Mouse (Mus musculus) midbrain, postnatal 0 days (tissue): ENCODE measurements around the gene Tead3. TPM values are rescaled to one million over a fixed set of nuclear protein-coding genes. Genes with fewer than 3 reads are reported as not detected.

Experiments
- ATAC-seq: fragments of 200-750 bp; cut with Nextera tagmentation; 2 replicates; pipeline ENCODE4 v1.8.0; 2017; ENCODE audit warnings: moderate number of reproducible peaks, mild to moderate bottlenecking, moderate TSS enrichment, moderate library complexity; ENCODE audit not compliant: low FRiP score
- DNase-seq: peaks from one replicate; pipeline ENCODE4 v3.0.0-alpha.2; 2015; ENCODE audit warnings: low spot score
- H3K27ac ChIP-seq: fragments of 300-500 bp; sonication (generic); 2 replicates; pipeline ENCODE4 v1.5.1; 2014; ENCODE audit warnings: low read depth, mild to moderate bottlenecking, low read length, mixed read lengths
- H3K27me3 ChIP-seq: fragments of 300-500 bp; sonication (generic); 2 replicates; pipeline ENCODE4 v1.6.1; 2014; ENCODE audit warnings: low read length, control low read depth, mixed read lengths; ENCODE audit not compliant: insufficient read depth
- H3K36me3 ChIP-seq: fragments of 300-500 bp; sonication (generic); 2 replicates; pipeline ENCODE4 v1.6.1; 2014; ENCODE audit warnings: low read length, control low read depth, mixed read lengths; ENCODE audit not compliant: insufficient read depth
- H3K4me1 ChIP-seq: fragments of 300-500 bp; sonication (generic); 2 replicates; pipeline ENCODE4 v1.6.1; 2014; ENCODE audit warnings: mild to moderate bottlenecking, control low read depth, antibody characterized with exemption, low read length, mixed read lengths; ENCODE audit not compliant: insufficient read depth
- H3K4me2 ChIP-seq: fragments of 300-500 bp; sonication (generic); 2 replicates; pipeline ENCODE4 v1.6.1; 2014; ENCODE audit warnings: low read depth, mild to moderate bottlenecking, low read length, mixed read lengths; ENCODE audit not compliant: poor library complexity, severe bottlenecking
- H3K4me3 ChIP-seq: fragments of 300-500 bp; sonication (generic); 2 replicates; pipeline ENCODE4 v1.5.1; 2014; ENCODE audit warnings: low read depth, mild to moderate bottlenecking, low read length, moderate library complexity
- H3K9ac ChIP-seq: fragments of 300-500 bp; sonication (generic); replicated peaks from 2 replicates; pipeline ENCODE4 v1.6.1; 2014; ENCODE audit warnings: mild to moderate bottlenecking, low read length, moderate library complexity, mixed read lengths; ENCODE audit not compliant: poor library complexity, severe bottlenecking
- H3K9me3 ChIP-seq: fragments of 300-500 bp; sonication (generic); 2 replicates; pipeline ENCODE4 v1.6.1; 2016; ENCODE audit warnings: low read length, control low read depth
- CTCF ChIP-seq: IDR thresholded peaks from 2 replicates; pipeline ENCODE4 v1.5.1; 2016; ENCODE audit warnings: antibody characterized with exemption, mild to moderate bottlenecking
- WGBS: fragments of 180-500 bp; shearing (Covaris S2); extraction: QIAGEN DNeasy Blood & Tissue Kit; methylation state at CpG from one replicate; pipeline ENCODE4 v1.1.7; 2014; 5-methylcytosine and 5-hydroxymethylcytosine counted together
- polyA plus RNA-seq: library from polyadenylated mRNA; unstranded; fragments of >200 nt; fragmentation: Nextera tagmentation; extraction: Ambion mirVana; gene quantifications from 2 replicates; pipeline ENCODE4 v1.2.1, GENCODE M21; 2015
- total RNA-seq: library from RNA; depleted of rRNA; stranded (reverse); fragments of >200 nt; gene quantifications from 2 replicates; pipeline ENCODE4 v1.2.3, GENCODE M21; 2014; rRNA removed

Tead3 gene
- total and polyA plus RNA-seq, 2 experiments from 2014 or later, result 1.2 to 5.4 TPM

GRCm38 (mm10) chr17:28283199-28283598 is 67.4 kb downstream of the Tead3 start:
- no peak overlapping the region for H3K27ac ChIP-seq
- TF ChIP-seq CTCF, result no peak
- no peak for ATAC-seq
- no peak overlapping the region for H3K9ac ChIP-seq
- no peaks in the 10 kb centered on the region for H3K9me3 ChIP-seq
- no peak overlapping the region for H3K4me2 ChIP-seq
- no peaks in the 10 kb centered on the region for H3K36me3 ChIP-seq
- no peaks in the 10 kb centered on the region for H3K27me3 ChIP-seq
- 90% methylated on average over 10 of the region's 10 CpGs for WGBS
- DNase-seq, result no peak
- H3K4me3 ChIP-seq, result no peak overlapping the region
- H3K4me1 ChIP-seq, result no peaks in the 10 kb centered on the region

GRCm38 (mm10) chr17:28281866-28282441 is 68.7 kb downstream of the Tead3 start:
- no peak overlapping the region for H3K9ac ChIP-seq
- ATAC-seq, result no peak
- no peaks in the 10 kb centered on the region for H3K36me3 ChIP-seq
- H3K4me3 ChIP-seq, result no peak overlapping the region
- no peaks in the 10 kb centered on the region for H3K4me1 ChIP-seq
- no peak overlapping the region for H3K27ac ChIP-seq
- H3K27me3 ChIP-seq, result no peaks in the 10 kb centered on the region
- no peak for DNase-seq
- no peak for TF ChIP-seq CTCF
- WGBS, result 93% methylated on average over 7 of the region's 7 CpGs
- no peaks in the 10 kb centered on the region for H3K9me3 ChIP-seq
- H3K4me2 ChIP-seq, result no peak overlapping the region

Other genes starting within 250 kb of the Tead3 start
- 19.9 and 24.7 TPM in 2 replicates for gene Scube3, start 208.7 kb downstream of the Tead3 start, total RNA-seq
- gene Scube3, start 208.7 kb downstream of the Tead3 start, polyA plus RNA-seq, result 3.1 and 3.9 TPM in 2 replicates
- 65.4 and 81.7 TPM in 2 replicates for gene Zfp523, start 173.7 kb downstream of the Tead3 start, total RNA-seq
- gene Zfp523, start 173.7 kb downstream of the Tead3 start, polyA plus RNA-seq, result 38.7 and 40.0 TPM in 2 replicates
- 6.7 and 8.5 TPM in 2 replicates for gene Def6, start 143.0 kb downstream of the Tead3 start, total RNA-seq
- gene Def6, start 143.0 kb downstream of the Tead3 start, polyA plus RNA-seq, result 7.4 and 8.3 TPM in 2 replicates
- gene Ppard, start 118.1 kb downstream of the Tead3 start, total RNA-seq, result 7.7 and 10.1 TPM in 2 replicates
- 1.2 and 1.5 TPM in 2 replicates for gene Ppard, start 118.1 kb downstream of the Tead3 start, polyA plus RNA-seq
- gene Fance, start 37.3 kb downstream of the Tead3 start, total RNA-seq, result 33.4 and 33.6 TPM in 2 replicates
- 26.1 and 28.6 TPM in 2 replicates for gene Fance, start 37.3 kb downstream of the Tead3 start, polyA plus RNA-seq
- gene Rpl10a, start 22.3 kb downstream of the Tead3 start, total RNA-seq, result 810 and 1,016 TPM in 2 replicates
- 347 and 365 TPM in 2 replicates for gene Rpl10a, start 22.3 kb downstream of the Tead3 start, polyA plus RNA-seq
- gene Tulp1, start 14.4 kb upstream of the Tead3 start, total RNA-seq, result 0.80 and 1.0 TPM in 2 replicates
- gene Tulp1, start 14.4 kb upstream of the Tead3 start, polyA plus RNA-seq, result 1.1 TPM in 2 replicates
- gene Fkbp5, start 166.7 kb upstream of the Tead3 start, total RNA-seq, result 29.9 and 31.9 TPM in 2 replicates
- gene Fkbp5, start 166.7 kb upstream of the Tead3 start, polyA plus RNA-seq, result 19.9 and 22.5 TPM in 2 replicates
- not detected in 2 replicates for gene Armc12, start 180.0 kb upstream of the Tead3 start, total RNA-seq
- gene Armc12, start 180.0 kb upstream of the Tead3 start, polyA plus RNA-seq, result not detected in 2 replicates
- gene Clpsl2, start 198.6 kb upstream of the Tead3 start, total RNA-seq, result not detected in 2 replicates
- not detected in 2 replicates for gene Clpsl2, start 198.6 kb upstream of the Tead3 start, polyA plus RNA-seq
- not detected in 2 replicates for gene Clps, start 209.9 kb upstream of the Tead3 start, total RNA-seq
- gene Clps, start 209.9 kb upstream of the Tead3 start, polyA plus RNA-seq, result not detected in 2 replicates
- 22.8 and 28.6 TPM in 2 replicates for gene Lhfpl5, start 224.8 kb upstream of the Tead3 start, total RNA-seq
- gene Lhfpl5, start 224.8 kb upstream of the Tead3 start, polyA plus RNA-seq, result 21.0 and 25.5 TPM in 2 replicates